Mouse (Mus musculus) midbrain, embryonic 11.5 days (tissue): ENCODE measurements around the gene Olfr1406. TPM values are rescaled to one million over a fixed set of nuclear protein-coding genes. Genes with fewer than 3 reads are reported as not detected.

Source experiments
- ATAC-seq: fragments of 200-750 bp; cut with Nextera tagmentation; 2 replicates; pipeline ENCODE4 v1.8.0; 2017; ENCODE audit warnings: moderate TSS enrichment, moderate library complexity; ENCODE audit not compliant: low FRiP score
- DNase-seq: peaks from one replicate; pipeline ENCODE4 v3.0.0; 2015; ENCODE audit warnings: low spot score; ENCODE audit errors: missing footprints
- H3K27ac ChIP-seq: fragments of 300-500 bp; sonication (generic); 2 replicates; pipeline ENCODE4 v1.5.1; 2014; ENCODE audit warnings: low read depth, low read length
- H3K27me3 ChIP-seq: fragments of 300-500 bp; sonication (generic); 2 replicates; pipeline ENCODE4 v1.6.1; 2014; ENCODE audit warnings: mild to moderate bottlenecking, low read length, moderate library complexity, mixed read lengths; ENCODE audit not compliant: control insufficient read depth, insufficient read depth
- H3K36me3 ChIP-seq: fragments of 300-500 bp; sonication (generic); 2 replicates; pipeline ENCODE4 v1.6.1; 2014; ENCODE audit warnings: mild to moderate bottlenecking, low read length, moderate library complexity, mixed read lengths; ENCODE audit not compliant: control insufficient read depth, insufficient read depth
- H3K4me1 ChIP-seq: fragments of 300-500 bp; sonication (generic); 2 replicates; pipeline ENCODE4 v1.6.1; 2014; ENCODE audit warnings: low read length; ENCODE audit not compliant: control insufficient read depth, insufficient read depth
- H3K4me2 ChIP-seq: fragments of 300-500 bp; sonication (generic); 2 replicates; pipeline ENCODE4 v1.6.1; 2014; ENCODE audit warnings: mild to moderate bottlenecking, moderate library complexity
- H3K4me3 ChIP-seq: fragments of 300-500 bp; sonication (generic); 2 replicates; pipeline ENCODE4 v1.5.1; 2014; ENCODE audit warnings: low read depth, low read length
- H3K9ac ChIP-seq: fragments of 300-500 bp; sonication (generic); 2 replicates; pipeline ENCODE4 v1.6.1; 2014; ENCODE audit warnings: low read length
- H3K9me3 ChIP-seq: fragments of 300-500 bp; sonication (generic); 2 replicates; pipeline ENCODE4 v1.6.1; 2016; ENCODE audit warnings: low read length; ENCODE audit not compliant: control insufficient read depth
- WGBS: fragments of 180-500 bp; shearing (Covaris S2); extraction: QIAGEN DNeasy Blood & Tissue Kit; methylation state at CpG from one replicate; pipeline ENCODE4 v1.1.7; 2014; 5-methylcytosine and 5-hydroxymethylcytosine counted together
- polyA plus RNA-seq: library from polyadenylated mRNA; unstranded; fragments of >200 nt; fragmentation: Nextera tagmentation; extraction: Ambion mirVana; gene quantifications from 2 replicates; pipeline ENCODE4 v1.2.1, GENCODE M21; 2014

Olfr1406 gene
- polyA plus RNA-seq, 1 experiment from 2014 or later, result not detected

GRCm38 (mm10) chr1:173137274-173137673 lies 53.2 kb downstream of the Olfr1406 start, which contains the start of gene Olfr1408:
TSS of gene Olfr1408 (minus strand) at chr1:173137374.
- 82% methylated on average over 2 of the region's 2 CpGs for WGBS
- H3K27me3 ChIP-seq, result no peaks in the 10 kb centered on the region
- H3K9ac ChIP-seq, result no peak within 1 kb of the TSS

More at GRCm38 (mm10) chr1:173137274-173137673, 53.2 kb downstream of the Olfr1406 start, which contains the start of gene Olfr1408:
- H3K36me3 ChIP-seq, result no peaks in the 10 kb centered on the region
- ATAC-seq, result no peak
- no peak for DNase-seq
- H3K9me3 ChIP-seq, result no peaks in the 10 kb centered on the region
- no peak within 1 kb of the TSS for H3K4me3 ChIP-seq
- no peak within 1 kb of the TSS for H3K4me2 ChIP-seq
- H3K4me1 ChIP-seq, result no peaks in the 10 kb centered on the region
- no peak within 1 kb of the TSS for H3K27ac ChIP-seq

Other genes starting within 250 kb of the Olfr1406 start
- gene Olfr16, start 240.2 kb downstream of the Olfr1406 start, polyA plus RNA-seq, result not detected in 2 replicates
- gene Olfr1408, start 53.3 kb downstream of the Olfr1406 start, polyA plus RNA-seq, result not detected in 2 replicates
- not detected in 2 replicates for gene Olfr218, start 7.2 kb upstream of the Olfr1406 start, polyA plus RNA-seq
- not detected in 2 replicates for gene Olfr1404, start 21.8 kb upstream of the Olfr1406 start, polyA plus RNA-seq
- gene Fcer1a, start 36.6 kb upstream of the Olfr1406 start, polyA plus RNA-seq, result not detected in 2 replicates
- not detected in 2 replicates for gene Olfr418, start 75.4 kb upstream of the Olfr1406 start, polyA plus RNA-seq
- not detected in 2 replicates for gene Mptx2, start 87.1 kb upstream of the Olfr1406 start, polyA plus RNA-seq
- 3.5 and 5.4 TPM in 2 replicates for gene Ackr1, start 143.1 kb upstream of the Olfr1406 start, polyA plus RNA-seq
- 4.1 and 6.6 TPM in 2 replicates for gene Aim2, start 160.2 kb upstream of the Olfr1406 start, polyA plus RNA-seq
- 19.4 and 22.9 TPM in 2 replicates for gene Cadm3, start 177.1 kb upstream of the Olfr1406 start, polyA plus RNA-seq